Mouse (Mus musculus): ENCODE data around the gene Cfap74.

DNA sequence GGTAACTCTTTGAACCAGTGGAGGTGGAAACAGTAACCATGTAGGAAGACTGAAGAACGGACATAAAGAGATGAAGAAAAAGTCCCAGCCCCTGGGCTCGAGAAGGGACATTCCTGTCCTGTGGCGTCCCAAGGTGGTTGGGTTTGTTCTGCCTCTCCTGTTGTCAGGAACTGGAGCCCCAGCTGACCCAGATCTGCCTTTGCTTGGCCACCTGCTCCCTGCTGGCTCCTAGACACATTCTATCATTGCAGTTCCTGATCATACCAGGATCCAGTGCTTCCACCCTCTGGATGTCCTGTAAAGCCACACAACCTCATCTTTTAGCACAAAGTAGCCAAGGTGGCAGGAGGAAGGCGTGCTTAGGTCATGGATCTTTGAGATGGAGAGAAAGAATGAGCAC, 25.7 kb upstream of the Cfap74 start:
- TF ChIP-seq CTCF (IDR thresholded peaks at IDR 0.05): no peak
- no peak for TF ChIP-seq POLR2A (IDR thresholded peaks at IDR 0.05; ENCODE audit: insufficient read depth, low read depth, low read length)
- TF ChIP-seq EP300 (IDR thresholded peaks at IDR 0.05; ENCODE audit: insufficient read depth, low read depth, low read length): no peak
